Mouse (Mus musculus) gastrocnemius, postnatal 14 days (tissue): ENCODE results near the gene Gpr33. TPM values are rescaled to one million over a fixed set of nuclear protein-coding genes. Genes with fewer than 3 reads are reported as not detected.

Experiments used
- DNase-seq: peaks from one replicate; pipeline ENCODE4 v3.0.0; 2021; ENCODE audit warnings: mixed read lengths
- intact Hi-C: fragments of 180-260 bp; cut with DNase I; formaldehyde crosslinking; loops from one replicate; pipeline ENCODE4 v1.15.1; 2025; ENCODE audit warnings: low total_unique reads
- long read RNA-seq, 2 experiments: library from polyadenylated mRNA; stranded (forward); transcript quantifications; one replicate each; pipeline ENCODE4 v2.0.0; 2021
- total RNA-seq, 2 experiments: library from RNA; stranded (reverse); gene quantifications; 2 replicates each; pipeline ENCODE4 v1.2.3; 2021

Gpr33 gene
- total RNA-seq: not detected
- long read RNA-seq, experiment 1: 0 reads
- long read RNA-seq, experiment 2: 0 reads

GRCm38 (mm10) chr12:52027963-52028362, at the start of gene Gpr33:
Gene Gpr33 (minus strand): TSS chr12:52028063.
- DNase-seq: no peak
- intact Hi-C loops: no loop called here

GRCm38 (mm10) chr12:52049324-52049723, 21.5 kb upstream of the Gpr33 start:
- DNase-seq: no peak
- intact Hi-C loops: no loop called here

GRCm38 (mm10) chr12:52046371-52046770, 18.5 kb upstream of the Gpr33 start:
- DNase-seq: no peak
- intact Hi-C loops: no loop called here

- peak; percentile 28 for DNase-seq
- intact Hi-C loops: no loop called here
Observed at GRCm38 (mm10) chr12:52042818-52043336, 15.0 kb upstream of the Gpr33 start.

GRCm38 (mm10) chr12:52038352-52038751, 10.5 kb upstream of the Gpr33 start:
- DNase-seq: no peak

GRCm38 (mm10) chr12:52034956-52035355, 7.1 kb upstream of the Gpr33 start:
- intact Hi-C loops: no loop called here
- DNase-seq: no peak

More at GRCm38 (mm10) chr12:52038352-52038751, 10.5 kb upstream of the Gpr33 start:
- intact Hi-C loops: no loop called here

- DNase-seq: no peak
- intact Hi-C loops: no loop called here
Observed at GRCm38 (mm10) chr12:52032276-52032675, 4.4 kb upstream of the Gpr33 start.

GRCm38 (mm10) chr12:52014494-52015029, 13.3 kb downstream of the Gpr33 start:
- no peak for DNase-seq
- intact Hi-C loops: loop anchor here (5.0 kb wide), 1 partner anchor 883 kb away; no protein-coding TSS in a partner anchor

- intact Hi-C loops: loop anchor here (5.0 kb wide), 1 partner anchor 883 kb away; no protein-coding TSS in a partner anchor
- DNase-seq: no peak
Observed at GRCm38 (mm10) chr12:52014044-52014443, 13.8 kb downstream of the Gpr33 start.

GRCm38 (mm10) chr12:52013274-52013673, 14.6 kb downstream of the Gpr33 start:
- DNase-seq: no peak
- intact Hi-C loops: loop anchor here (5.0 kb wide), 1 partner anchor 884 kb away; no protein-coding TSS in a partner anchor

GRCm38 (mm10) chr12:52012159-52012558, 15.7 kb downstream of the Gpr33 start:
- intact Hi-C loops: loop anchor here (5.0 kb wide), 1 partner anchor 885 kb away; no protein-coding TSS in a partner anchor
- DNase-seq: no peak

- DNase-seq: no peak
Observed at GRCm38 (mm10) chr12:52010630-52010961, 17.3 kb downstream of the Gpr33 start.

GRCm38 (mm10) chr12:52009928-52010629, 17.8 kb downstream of the Gpr33 start:
- DNase-seq: no peak
- intact Hi-C loops: loop anchor here (5.0 kb wide), 1 partner anchor 887 kb away; no protein-coding TSS in a partner anchor

More at GRCm38 (mm10) chr12:52010630-52010961, 17.3 kb downstream of the Gpr33 start:
- intact Hi-C loops: loop anchor here (5.0 kb wide), 1 partner anchor 887 kb away; no protein-coding TSS in a partner anchor

- intact Hi-C loops: no loop called here
Observed at GRCm38 (mm10) chr12:52006633-52006994, 21.2 kb downstream of the Gpr33 start.

GRCm38 (mm10) chr12:52005877-52006632, 21.8 kb downstream of the Gpr33 start, which contains the start of gene Dtd2:
Gene Dtd2 (minus strand): TSS chr12:52006501.
- DNase-seq: peak; percentile 94
- intact Hi-C loops: no loop called here

More at GRCm38 (mm10) chr12:52006633-52006994, 21.2 kb downstream of the Gpr33 start:
- DNase-seq: no peak

- intact Hi-C loops: no loop called here
Observed at GRCm38 (mm10) chr12:52002746-52003145, 25.1 kb downstream of the Gpr33 start.

GRCm38 (mm10) chr12:52001544-52001943, 26.3 kb downstream of the Gpr33 start:
- intact Hi-C loops: no loop called here
- DNase-seq: peak; percentile 14

More at GRCm38 (mm10) chr12:52002746-52003145, 25.1 kb downstream of the Gpr33 start:
- DNase-seq: no peak

GRCm38 (mm10) chr12:51998366-51998932, 29.4 kb downstream of the Gpr33 start:
- intact Hi-C loops: loop anchor here (5.0 kb wide), 1 partner anchor 51 kb away; no protein-coding TSS in a partner anchor
- no peak for DNase-seq
